Mouse (Mus musculus) kidney, postnatal 4 days (tissue): ENCODE measurements around the gene Btbd35f5.
"Not testable (repeated sequence)": the region's sequence is repeated elsewhere in the genome, so short reads cannot be mapped to it uniquely, and the experiment has no call there.

Source experiments
- DNase-seq, 2 experiments: peaks; one replicate each; pipeline ENCODE4 v3.0.0; 2021; ENCODE audit warnings: mixed read lengths in 2 of 2

The Btbd35f5 gene

GRCm38 (mm10) chrX:32973597-32973996 is at the start of gene Btbd35f5:
Gene Btbd35f5, plus strand, starts transcription at chrX:32973897.
- not testable (repeated sequence) for DNase-seq

GRCm38 (mm10) chrX:32941468-32941867 is 32.2 kb upstream of the Btbd35f5 start, which contains the start of gene Gm21789:
Gene Gm21789, plus strand, starts transcription at chrX:32941768.
- not testable (repeated sequence) for DNase-seq
